ENCODE assay signal across 19 mouse cellular contexts in the genomic region with DNA sequence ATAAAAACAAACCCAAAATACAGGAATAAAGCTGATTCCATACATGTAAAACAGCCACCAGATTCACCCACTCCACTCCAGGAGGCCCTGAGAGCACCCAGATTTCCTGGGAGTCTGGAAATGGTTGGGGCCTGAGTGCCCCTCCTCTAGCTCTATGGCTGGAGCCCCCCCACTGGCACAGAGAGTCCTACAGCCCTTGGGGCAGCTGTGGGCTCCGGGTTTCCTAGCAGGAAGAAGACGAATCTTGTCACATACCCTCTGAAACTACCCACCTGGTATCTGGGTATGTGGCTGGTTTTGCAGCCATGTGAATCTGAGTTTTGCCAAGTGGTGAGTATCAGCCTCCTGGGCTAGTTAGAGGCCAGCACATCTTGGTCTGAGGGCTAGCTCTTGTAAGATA. TPM values are rescaled to one million over a fixed set of nuclear protein-coding genes. Genes with fewer than 3 reads are reported as not detected.
"Had no signal": no experiment of that assay in that cellular context is flagged by ENCODE, and none has a peak within 500 bp of the region (broad histone marks: within the 10 kb centered on the region; RNA-seq: fewer than 3 reads in every experiment).

No protein-coding gene starts in this region.

- H3K4me3 ChIP-seq: limb, embryonic 15.5 days; liver, embryonic 12.5 days; megakaryocyte, embryonic 14.5 days; stomach, embryonic 15.5 days had no signal

- H3K4me1 ChIP-seq: liver, embryonic 12.5 days; stomach, embryonic 15.5 days had no signal

- H3K27me3 ChIP-seq: stomach, embryonic 15.5 days had no signal

- H3K36me3 ChIP-seq: limb, embryonic 15.5 days; liver, embryonic 12.5 days; stomach, embryonic 15.5 days had no signal

- H3K4me2 ChIP-seq: limb, embryonic 15.5 days; liver, embryonic 12.5 days; lung, embryonic 14.5 days; midbrain, embryonic 11.5 days; stomach, embryonic 15.5 days had no signal

- H3K27ac ChIP-seq: kidney, postnatal 0 days; limb, embryonic 15.5 days; liver, embryonic 12.5 days; stomach, embryonic 15.5 days had no signal

- DNase-seq: kidney, adult 9 months; kidney, postnatal 36 days; layer of hippocampus, adult 9-11 months; layer of hippocampus, postnatal 36 days; lung, embryonic 14.5 days; lung, postnatal 10 days; right cerebral cortex, postnatal 25 days; thymus, adult 2 months; thymus, postnatal 25 days had no signal

- H3K9ac ChIP-seq: limb, embryonic 15.5 days; liver, embryonic 12.5 days; lung, embryonic 14.5 days; stomach, embryonic 15.5 days had no signal

- ATAC-seq: liver, embryonic 12.5 days; midbrain, embryonic 16.5 days had no signal

- H3K9me3 ChIP-seq: limb, embryonic 15.5 days; liver, embryonic 12.5 days; megakaryocyte, embryonic 14.5 days; stomach, embryonic 15.5 days had no signal

RNA-seq across cellular contexts. Expression of gene Actrt2, which starts 41.1 kb away (rescaled TPM):
- polyA plus RNA-seq: kidney, postnatal 0 days; limb, embryonic 15.5 days; liver, embryonic 12.5 days; liver, embryonic 16.5 days; lung, embryonic 14.5 days; midbrain, embryonic 11.5 days; midbrain, embryonic 16.5 days; neural tube, embryonic 14.5 days; stomach, embryonic 15.5 days; urinary bladder, adult 2 months had no signal
